ENCODE assay signal across 8 mouse cellular contexts in the genomic region with DNA sequence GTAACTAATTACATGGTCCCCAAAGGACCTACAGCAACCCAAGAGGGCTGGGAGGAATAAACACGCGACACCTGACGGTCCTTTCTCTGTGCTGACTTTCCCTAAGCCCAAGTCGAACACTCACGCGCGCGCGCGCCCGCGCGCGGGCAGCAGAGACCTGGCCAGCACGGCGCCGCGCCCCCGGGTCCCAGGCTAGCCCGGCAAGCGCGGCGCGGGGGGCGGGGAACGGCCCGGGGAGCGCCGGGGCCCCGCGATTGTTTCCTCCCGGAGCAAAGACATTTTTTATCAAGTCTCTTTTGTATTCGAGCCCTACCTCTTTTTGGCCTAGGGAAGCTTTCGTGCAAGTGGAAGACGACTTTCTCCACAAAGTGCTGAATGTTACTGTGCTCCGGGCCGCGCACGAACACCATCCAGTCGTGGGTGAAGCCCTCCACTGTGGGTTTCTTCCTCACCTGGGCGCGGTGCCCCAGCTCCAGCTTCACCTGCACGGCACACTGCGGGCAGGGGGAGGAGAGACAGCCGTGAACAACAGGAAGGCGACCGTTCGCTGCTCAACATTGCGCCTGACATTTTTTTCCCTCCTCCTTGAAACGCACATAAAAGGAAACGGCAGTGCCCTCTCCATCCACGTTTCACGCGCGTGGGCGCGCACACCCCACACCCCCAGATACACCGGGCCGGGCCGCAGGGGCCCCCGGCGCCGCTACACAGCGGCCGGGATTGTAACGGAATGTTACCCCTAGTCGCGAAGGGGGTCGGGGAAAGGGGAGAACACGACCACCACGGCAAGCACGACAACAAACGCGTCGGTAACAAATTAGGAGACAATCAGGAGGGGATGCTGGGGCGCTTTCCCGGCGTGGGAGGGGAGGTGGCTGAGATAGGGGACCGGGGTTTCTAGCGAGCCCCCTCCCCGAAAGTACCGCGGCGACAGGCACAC. TPM values are rescaled to one million over a fixed set of nuclear protein-coding genes. Genes with fewer than 3 reads are reported as not detected.
DNase-seq lines count a peak whose midpoint lies in the region; TF ChIP-seq lines count a peak whose summit lies in the region.

No protein-coding gene starts in this region.

- intact Hi-C loops in heart, postnatal 36 days (cut with DNase I), result loop anchor here (2.0 kb wide), 1 partner anchor 243 kb away; no protein-coding TSS in a partner anchor

- peaks cover 50% of the 10 kb centered on the region for H3K27me3 ChIP-seq in E14TG2a.4 (ENCODE audit: insufficient read depth, low read length)
- peaks cover 15% of the 10 kb centered on the region for H3K27me3 ChIP-seq in forebrain, embryonic 10.5 days (ENCODE audit: poor library complexity, severe bottlenecking)

- H3K36me3 ChIP-seq in E14TG2a.4 (ENCODE audit: insufficient read depth, low read length), result no peaks in the 10 kb centered on the region
- peaks cover 28% of the 10 kb centered on the region for H3K36me3 ChIP-seq in forebrain, embryonic 10.5 days (replicated peaks)

- H3K27ac ChIP-seq in forebrain, embryonic 10.5 days, result peak overlapping the region; percentile 98

- no peaks in the 10 kb centered on the region for H3K9me3 ChIP-seq in E14TG2a.4 (ENCODE audit: low read length)
- no peaks in the 10 kb centered on the region for H3K9me3 ChIP-seq in forebrain, embryonic 10.5 days

- DNase-seq in brain, adult 2 months (ENCODE audit: low read depth, low spot score), result peak; percentile 69
- peak; percentile 52 for DNase-seq in forebrain, embryonic 10.5 days (ENCODE audit: extremely low spot score, low spot score)
- peak; percentile 17 to 31 for DNase-seq in heart, postnatal 36 days
- peak; percentile 20 to 34 for DNase-seq in layer of hippocampus, postnatal 25 days (ENCODE audit: extremely low spot score in 1 of 2, low spot score in 1 of 2)
- peak; percentile 68 for DNase-seq in lung, postnatal 10 days
- peak; percentile 64 for DNase-seq in retina, embryonic 14.5 days (ENCODE audit: low spot score)
- DNase-seq in thymus, postnatal 25 days, result peak; percentile 66

- H3K4me3 ChIP-seq in E14TG2a.4 (replicated peaks; ENCODE audit: low read length), result peak overlapping the region; percentile 84
- H3K4me3 ChIP-seq in forebrain, embryonic 10.5 days, result peak overlapping the region; percentile 94

- H3K4me1 ChIP-seq in E14TG2a.4 (replicated peaks; ENCODE audit: low read depth, low read length), result peaks cover 19% of the 10 kb centered on the region
- peaks cover 50% of the 10 kb centered on the region for H3K4me1 ChIP-seq in forebrain, embryonic 10.5 days

- TF ChIP-seq CTCF in E14TG2a.4 (conservative IDR thresholded peaks at IDR 0.05; ENCODE audit: low read length), result no peak

- whole genome bisulfite sequencing in forebrain, embryonic 10.5 days, result under 1% methylated on average over 84 of the region's 84 CpGs

RNA-seq across cellular contexts. Expression of a gene that starts 1.7 kb away (rescaled TPM):
- 51.8 and 55.6 TPM in 2 replicates for polyA plus RNA-seq in forebrain, embryonic 10.5 days (2016; fragmentation: Nextera tagmentation; extraction: Ambion mirVana)
- total RNA-seq in heart, postnatal 36 days (2021), result 10 to 100 TPM; 10.5 to 14.9 TPM
- total RNA-seq in layer of hippocampus, postnatal 25 days (2021), result 10 to 100 TPM; 41.1 to 49.8 TPM

Comparison
In these comparisons a context has a peak if more than half of its experiments do, and no peak if none do; other contexts are left out.
1. Peak in every context shown above with its lines: DNase-seq, H3K4me3 ChIP-seq and H3K27ac ChIP-seq.